Mouse (Mus musculus): Measurements from ENCODE around the gene Dact3. TPM values are rescaled to one million over a fixed set of nuclear protein-coding genes. Genes with fewer than 3 reads are reported as not detected.

The Dact3 gene
- polyA plus RNA-seq, 1 experiment: 31.7 TPM

- Histone ChIP-seq H3K4me3 (replicated peaks; ENCODE audit: extremely low read depth, low read depth, low read length) (peak overlapping the region; percentile 79), H3K4me1 (ENCODE audit: control insufficient read depth, insufficient read depth, low read length) (peaks cover 17% of the 10 kb centered on the region)
- WGBS: 39% methylated on average over 10 of the region's 10 CpGs
- DNase-seq: no peak
- TF ChIP-seq CTCF (IDR thresholded peaks at IDR 0.05; ENCODE audit: insufficient read depth, low read length): no peak
- no peak for TF ChIP-seq POLR2A (IDR thresholded peaks at IDR 0.05; ENCODE audit: borderline replicate concordance, extremely low read depth, low read depth, low read length)
Measured at GRCm38 (mm10) chr7:16922360-16922973, 47.4 kb downstream of the Dact3 start.

GRCm38 (mm10) chr7:16923283-16924036 lies 48.3 kb downstream of the Dact3 start:
- whole genome bisulfite sequencing: under 1% methylated on average over 56 of the region's 57 CpGs
- DNase-seq: no peak
- TF ChIP-seq CTCF (IDR thresholded peaks at IDR 0.05; ENCODE audit: insufficient read depth, low read length): no peak
- peak; percentile 53; the same call in 1 of the 2 replicates for TF ChIP-seq POLR2A (IDR thresholded peaks at IDR 0.05; ENCODE audit: borderline replicate concordance, extremely low read depth, low read depth, low read length)
- Histone ChIP-seq H3K4me3 (replicated peaks; ENCODE audit: extremely low read depth, low read depth, low read length) (peak overlapping the region; percentile 79), H3K4me1 (ENCODE audit: control insufficient read depth, insufficient read depth, low read length) (peaks cover 17% of the 10 kb centered on the region)

DNA sequence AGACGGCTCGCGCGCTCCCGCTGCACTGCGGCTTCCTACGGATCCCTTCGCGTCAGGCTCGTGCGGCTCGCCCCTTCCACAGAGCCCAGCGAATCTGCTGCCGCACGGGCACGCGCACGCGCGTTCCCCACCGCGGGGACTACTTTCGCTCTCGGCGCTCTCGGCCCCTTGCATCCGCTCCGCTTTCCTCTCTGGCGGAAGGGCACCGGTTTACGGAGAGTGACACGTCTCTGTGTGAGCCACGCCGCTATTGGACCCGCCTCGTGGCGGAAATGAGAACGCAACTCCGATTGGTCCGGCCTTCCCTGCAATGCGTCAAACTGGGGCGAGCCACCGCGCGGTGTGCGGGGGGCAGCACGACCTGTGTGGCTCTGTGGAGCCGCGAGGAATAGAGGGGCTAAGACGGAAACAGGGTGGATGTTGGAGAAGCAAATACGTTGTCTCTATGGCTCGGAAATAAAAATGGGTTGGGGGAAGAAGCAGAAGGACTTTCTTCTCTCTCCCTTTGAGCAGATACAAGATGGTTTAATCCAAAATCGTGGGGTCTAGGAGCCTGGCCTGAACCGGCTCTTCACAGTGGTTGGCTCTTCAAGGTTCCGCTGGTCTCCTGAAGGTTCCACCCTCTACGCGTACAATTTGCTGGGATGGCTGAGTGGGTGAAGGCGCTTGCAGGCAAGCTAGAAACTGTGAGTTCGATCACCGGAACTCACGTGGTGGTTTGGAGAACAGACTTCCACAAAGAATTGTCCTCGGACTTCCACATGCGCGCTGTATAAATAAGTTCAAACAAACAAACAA lies 49.1 kb downstream of the Dact3 start, which contains the start of gene Calm3:
Gene Calm3, minus strand, starts transcription at position 78 of the 798 bp plus-strand sequence.
- WGBS: under 1% methylated on average over 64 of the region's 64 CpGs
- DNase-seq: peak; percentile 100
- Histone ChIP-seq H3K4me1 (ENCODE audit: control insufficient read depth, insufficient read depth, low read length) (peaks cover 17% of the 10 kb centered on the region), H3K4me3 (replicated peaks; ENCODE audit: extremely low read depth, low read depth, low read length) (peak within 1 kb of the TSS; percentile 84)
- peak; percentile 60; the same call in 1 of the 2 replicates for TF ChIP-seq POLR2A (IDR thresholded peaks at IDR 0.05; ENCODE audit: borderline replicate concordance, extremely low read depth, low read depth, low read length)
- TF ChIP-seq CTCF (IDR thresholded peaks at IDR 0.05; ENCODE audit: insufficient read depth, low read length): no peak

- TF ChIP-seq CTCF (IDR thresholded peaks at IDR 0.05; ENCODE audit: insufficient read depth, low read length) (no peak), POLR2A (IDR thresholded peaks at IDR 0.05; ENCODE audit: borderline replicate concordance, extremely low read depth, low read depth, low read length) (no peak)
- H3K4me1 ChIP-seq (ENCODE audit: control insufficient read depth, insufficient read depth, low read length): no peaks in the 10 kb centered on the region
- H3K4me3 ChIP-seq (replicated peaks; ENCODE audit: extremely low read depth, low read depth, low read length): no peak overlapping the region
- 16% methylated on average over 2 of the region's 2 CpGs for WGBS
- DNase-seq: no peak
Measured at GRCm38 (mm10) chr7:16928341-16928740, 53.2 kb downstream of the Dact3 start.

GRCm38 (mm10) chr7:16930850-16931249 lies 55.7 kb downstream of the Dact3 start:
- WGBS: 17% methylated on average over 1 of the region's 1 CpGs
- Histone ChIP-seq H3K4me1 (ENCODE audit: control insufficient read depth, insufficient read depth, low read length) (no peaks in the 10 kb centered on the region), H3K4me3 (replicated peaks; ENCODE audit: extremely low read depth, low read depth, low read length) (no peak overlapping the region)
- TF ChIP-seq CTCF (IDR thresholded peaks at IDR 0.05; ENCODE audit: insufficient read depth, low read length) (peak; percentile 63), POLR2A (IDR thresholded peaks at IDR 0.05; ENCODE audit: borderline replicate concordance, extremely low read depth, low read depth, low read length) (no peak)
- DNase-seq: peak; percentile 56

GRCm38 (mm10) chr7:16931968-16932627 lies 57.0 kb downstream of the Dact3 start:
- H3K4me3 ChIP-seq (replicated peaks; ENCODE audit: extremely low read depth, low read depth, low read length): no peak overlapping the region
- WGBS: 21% methylated on average over 14 of the region's 14 CpGs
- TF ChIP-seq CTCF (IDR thresholded peaks at IDR 0.05; ENCODE audit: insufficient read depth, low read length) (peak; percentile 57), POLR2A (IDR thresholded peaks at IDR 0.05; ENCODE audit: borderline replicate concordance, extremely low read depth, low read depth, low read length) (no peak)
- no peaks in the 10 kb centered on the region for H3K4me1 ChIP-seq (ENCODE audit: control insufficient read depth, insufficient read depth, low read length)
- peak; percentile 78 for DNase-seq

GRCm38 (mm10) chr7:16932704-16933577 lies 57.8 kb downstream of the Dact3 start:
- DNase-seq: no peak
- Histone ChIP-seq H3K4me1 (ENCODE audit: control insufficient read depth, insufficient read depth, low read length) (no peaks in the 10 kb centered on the region), H3K4me3 (replicated peaks; ENCODE audit: extremely low read depth, low read depth, low read length) (no peak overlapping the region)
- TF ChIP-seq POLR2A (IDR thresholded peaks at IDR 0.05; ENCODE audit: borderline replicate concordance, extremely low read depth, low read depth, low read length) (no peak), CTCF (IDR thresholded peaks at IDR 0.05; ENCODE audit: insufficient read depth, low read length) (peak; percentile 28; the same call in 1 of the 2 replicates)
- WGBS: 38% methylated on average over 14 of the region's 14 CpGs

Other genes starting within 250 kb of the Dact3 start
- gene Ceacam15, start 199.6 kb upstream of the Dact3 start, polyA plus RNA-seq (2012; rRNA removed): not detected in 2 replicates
- gene Ceacam9, start 153.4 kb upstream of the Dact3 start, polyA plus RNA-seq (2012; rRNA removed): not detected in 2 replicates
- 206 and 228 TPM in 2 replicates for gene Ap2s1, start 136.9 kb upstream of the Dact3 start, polyA plus RNA-seq (2012; rRNA removed)
- gene Slc1a5, start 94.0 kb upstream of the Dact3 start, polyA plus RNA-seq (2012; rRNA removed): 190 and 201 TPM in 2 replicates
- 164 and 180 TPM in 2 replicates for gene Strn4, start 59.4 kb upstream of the Dact3 start, polyA plus RNA-seq (2012; rRNA removed)
- 41.7 and 42.0 TPM in 2 replicates for gene Fkrp, start 58.6 kb upstream of the Dact3 start, polyA plus RNA-seq (2012; rRNA removed)
- gene Prkd2, start 32.4 kb upstream of the Dact3 start, polyA plus RNA-seq (2012; rRNA removed): 97.2 and 121 TPM in 2 replicates
- 12.5 and 27.7 TPM in 2 replicates for gene Gng8, start 16.5 kb downstream of the Dact3 start, polyA plus RNA-seq (2012; rRNA removed)
- 9.8 and 10.4 TPM in 2 replicates for gene Ptgir, start 31.2 kb downstream of the Dact3 start, polyA plus RNA-seq (2012; rRNA removed)
- 279 and 310 TPM in 2 replicates for gene Calm3, start 48.8 kb downstream of the Dact3 start, polyA plus RNA-seq (2012; rRNA removed)
- 2.0 and 3.2 TPM in 2 replicates for gene Pnmal2, start 69.4 kb downstream of the Dact3 start, polyA plus RNA-seq (2012; rRNA removed)
- not detected in 2 replicates for gene Pnmal1, start 84.4 kb downstream of the Dact3 start, polyA plus RNA-seq (2012; rRNA removed)
- 0.03 and 0.04 TPM in 2 replicates for gene Gm42372, start 107.8 kb downstream of the Dact3 start, polyA plus RNA-seq (2012; rRNA removed)
- 4.1 and 5.2 TPM in 2 replicates for gene Ccdc8, start 117.4 kb downstream of the Dact3 start, polyA plus RNA-seq (2012; rRNA removed)
- 141 and 153 TPM in 2 replicates for gene Ppp5c, start 152.6 kb downstream of the Dact3 start, polyA plus RNA-seq (2012; rRNA removed)
- gene Hif3a, start 187.1 kb downstream of the Dact3 start, polyA plus RNA-seq (2012; rRNA removed): 1.7 and 5.5 TPM in 2 replicates
- 0.09 TPM in 1 of 2 replicates, not detected in the other for gene Psg16, start 198.7 kb downstream of the Dact3 start, polyA plus RNA-seq (2012; rRNA removed)